Mouse (Mus musculus) cortical plate, adult 2 months (tissue): ENCODE results near the gene Bfsp1.

Experiments
- CTCF ChIP-seq: fragments of 200-500 bp; IDR thresholded peaks from 2 replicates; pipeline ENCODE4 v1.5.1; 2011; ENCODE audit warnings: mild to moderate bottlenecking, control low read depth, low read length; ENCODE audit not compliant: insufficient read depth; ENCODE audit errors: extremely low read depth
- POLR2A ChIP-seq: fragments of 200-500 bp; IDR thresholded peaks from 2 replicates; pipeline ENCODE4 v1.6.1; 2011; ENCODE audit warnings: mild to moderate bottlenecking, low read length, control low read depth; ENCODE audit not compliant: insufficient read depth; ENCODE audit errors: extremely low read depth

DNA sequence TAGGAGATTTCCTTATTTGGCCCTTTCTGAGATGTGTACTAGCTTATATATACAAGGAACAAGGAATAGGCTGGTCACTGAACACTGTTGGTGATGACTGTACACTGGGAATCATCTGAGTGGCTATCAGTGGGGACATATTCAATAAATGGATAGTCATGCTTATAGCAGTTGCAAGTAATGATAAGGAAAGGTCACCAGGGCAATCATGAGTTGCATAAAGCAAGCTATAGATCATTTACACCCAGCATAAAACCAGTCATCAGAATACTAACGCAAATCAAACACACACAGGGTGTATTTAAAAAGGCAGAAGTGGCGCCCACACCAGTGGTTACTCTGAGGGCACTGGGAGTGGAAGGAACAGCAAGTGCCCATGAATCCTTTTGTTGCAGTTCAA lies 49.2 kb upstream of the Bfsp1 start:
- TF ChIP-seq POLR2A (no peak), CTCF (no peak)
